Mouse (Mus musculus): ENCODE measurements around the gene Chd8. TPM values are rescaled to one million over a fixed set of nuclear protein-coding genes. Genes with fewer than 3 reads are reported as not detected.

The Chd8 gene
- polyA plus RNA-seq, 1 experiment from 2014 or later = 52.8 TPM

GRCm38 (mm10) chr14:52283629-52284028 is 26.0 kb upstream of the Chd8 start:
- Histone ChIP-seq H3K4me1 (ENCODE audit: insufficient read depth) (no peaks in the 10 kb centered on the region), H3K9me3 (ENCODE audit: low read depth, low read length) (no peaks in the 10 kb centered on the region), H3K27me3 (ENCODE audit: insufficient read depth, low read length) (no peaks in the 10 kb centered on the region), H3K27ac (ENCODE audit: low read depth) (no peak overlapping the region), H3K4me3 (ENCODE audit: low read depth, low read length) (no peak overlapping the region), H3K9ac (no peak overlapping the region), H3K36me3 (ENCODE audit: insufficient read depth) (peaks cover 34% of the 10 kb centered on the region), H3K4me2 (no peak overlapping the region)
- DNase-seq = no peak
- WGBS = 96% methylated on average over 5 of the region's 5 CpGs
- no peak for TF ChIP-seq CTCF (IDR thresholded peaks at IDR 0.05; ENCODE audit: low read depth)
- ATAC-seq (ENCODE audit: insufficient read depth) = no peak

- peak overlapping the region; percentile 72 for H3K27ac ChIP-seq (ENCODE audit: low read depth)
- peak overlapping the region; percentile 71 for H3K4me2 ChIP-seq
- no peaks in the 10 kb centered on the region for H3K27me3 ChIP-seq (ENCODE audit: insufficient read depth, low read length)
- no peaks in the 10 kb centered on the region for H3K4me1 ChIP-seq (ENCODE audit: insufficient read depth)
- H3K36me3 ChIP-seq (ENCODE audit: insufficient read depth) = peaks cover under 1% of the 10 kb centered on the region; the same call in 1 of the 2 replicates
- under 1% methylated on average over 21 of the region's 21 CpGs for WGBS
- H3K9ac ChIP-seq = peak overlapping the region; percentile 83
- peak; percentile 32 for ATAC-seq (ENCODE audit: insufficient read depth)
- DNase-seq = peak; percentile 15
- no peaks in the 10 kb centered on the region for H3K9me3 ChIP-seq (ENCODE audit: low read depth, low read length)
- no peak for TF ChIP-seq CTCF (IDR thresholded peaks at IDR 0.05; ENCODE audit: low read depth)
- peak overlapping the region; percentile 85 for H3K4me3 ChIP-seq (ENCODE audit: low read depth, low read length)
These were observed 22.2 kb upstream of the Chd8 start for GRCm38 (mm10) chr14:52279747-52280120.

GRCm38 (mm10) chr14:52278932-52279746 is 21.6 kb upstream of the Chd8 start, which contains the start of the genes Tox4 and Rab2b:
Gene Tox4, plus strand, starts transcription at chr14:52279146.
Gene Rab2b, minus strand, starts transcription at chr14:52279545.
- H3K27ac ChIP-seq (ENCODE audit: low read depth) = peak within 1 kb of the TSS; percentile 78
- H3K4me2 ChIP-seq = peak within 1 kb of the TSS; percentile 71
- H3K27me3 ChIP-seq (ENCODE audit: insufficient read depth, low read length) = no peaks in the 10 kb centered on the region
- peak within 1 kb of the TSS; percentile 83 for H3K9ac ChIP-seq
- peak; percentile 100 for TF ChIP-seq CTCF (IDR thresholded peaks at IDR 0.05; ENCODE audit: low read depth)
- no peaks in the 10 kb centered on the region for H3K9me3 ChIP-seq (ENCODE audit: low read depth, low read length)
- ATAC-seq (ENCODE audit: insufficient read depth) = peak; percentile 99
- H3K4me3 ChIP-seq (ENCODE audit: low read depth, low read length) = peak within 1 kb of the TSS; percentile 85
- H3K4me1 ChIP-seq (ENCODE audit: insufficient read depth) = no peaks in the 10 kb centered on the region
- peak; percentile 99 for DNase-seq
- H3K36me3 ChIP-seq (ENCODE audit: insufficient read depth) = peaks cover 4% of the 10 kb centered on the region; the same call in 1 of the 2 replicates
- under 1% methylated on average over 60 of the region's 66 CpGs for WGBS

GRCm38 (mm10) chr14:52277210-52277609 is 19.6 kb upstream of the Chd8 start:
- TF ChIP-seq CTCF (IDR thresholded peaks at IDR 0.05; ENCODE audit: low read depth) = no peak
- H3K27me3 ChIP-seq (ENCODE audit: insufficient read depth, low read length) = no peaks in the 10 kb centered on the region
- 85% methylated on average over 4 of the region's 4 CpGs for WGBS
- H3K9ac ChIP-seq = no peak overlapping the region
- H3K9me3 ChIP-seq (ENCODE audit: low read depth, low read length) = no peaks in the 10 kb centered on the region
- no peaks in the 10 kb centered on the region for H3K4me1 ChIP-seq (ENCODE audit: insufficient read depth)
- H3K4me3 ChIP-seq (ENCODE audit: low read depth, low read length) = no peak overlapping the region
- H3K4me2 ChIP-seq = no peak overlapping the region
- DNase-seq (no peak), ATAC-seq (ENCODE audit: insufficient read depth) (no peak)
- H3K36me3 ChIP-seq (ENCODE audit: insufficient read depth) = peaks cover 8% of the 10 kb centered on the region; the same call in 1 of the 2 replicates
- H3K27ac ChIP-seq (ENCODE audit: low read depth) = no peak overlapping the region

GRCm38 (mm10) chr14:52272781-52273180 is 15.2 kb upstream of the Chd8 start:
- WGBS = 61% methylated on average over 3 of the region's 3 CpGs
- ATAC-seq (ENCODE audit: insufficient read depth) = no peak

GRCm38 (mm10) chr14:52256311-52257175 is 1.0 kb downstream of the Chd8 start:
- H3K4me1 ChIP-seq (ENCODE audit: insufficient read depth) = peaks cover 4% of the 10 kb centered on the region; the same call in 1 of the 2 replicates
- peak overlapping the region; percentile 72 for H3K4me3 ChIP-seq (ENCODE audit: low read depth, low read length)
- no peak for ATAC-seq (ENCODE audit: insufficient read depth)
- H3K36me3 ChIP-seq (ENCODE audit: insufficient read depth) = no peaks in the 10 kb centered on the region
- H3K27ac ChIP-seq (ENCODE audit: low read depth) = peak overlapping the region; percentile 92
- 6% methylated on average over 18 of the region's 18 CpGs for WGBS
- peak overlapping the region; percentile 79 for H3K9ac ChIP-seq
- no peaks in the 10 kb centered on the region for H3K27me3 ChIP-seq (ENCODE audit: insufficient read depth, low read length)
- TF ChIP-seq CTCF (IDR thresholded peaks at IDR 0.05; ENCODE audit: low read depth) = no peak
- H3K4me2 ChIP-seq = peak overlapping the region; percentile 90
- no peaks in the 10 kb centered on the region for H3K9me3 ChIP-seq (ENCODE audit: low read depth, low read length)
- peak; percentile 53 for DNase-seq

More at GRCm38 (mm10) chr14:52272781-52273180, 15.2 kb upstream of the Chd8 start:
- H3K9me3 ChIP-seq (ENCODE audit: low read depth, low read length) = no peaks in the 10 kb centered on the region
- H3K36me3 ChIP-seq (ENCODE audit: insufficient read depth) = peaks cover 14% of the 10 kb centered on the region; the same call in 1 of the 2 replicates
- H3K27ac ChIP-seq (ENCODE audit: low read depth) = no peak overlapping the region
- no peak overlapping the region for H3K4me2 ChIP-seq
- no peak for DNase-seq
- H3K27me3 ChIP-seq (ENCODE audit: insufficient read depth, low read length) = no peaks in the 10 kb centered on the region
- no peak overlapping the region for H3K9ac ChIP-seq
- no peak for TF ChIP-seq CTCF (IDR thresholded peaks at IDR 0.05; ENCODE audit: low read depth)
- H3K4me3 ChIP-seq (ENCODE audit: low read depth, low read length) = no peak overlapping the region
- H3K4me1 ChIP-seq (ENCODE audit: insufficient read depth) = no peaks in the 10 kb centered on the region

All from lung, embryonic 14.5 days (tissue).